ENCODE assay signal across 8 mouse cellular contexts in the genomic region with DNA sequence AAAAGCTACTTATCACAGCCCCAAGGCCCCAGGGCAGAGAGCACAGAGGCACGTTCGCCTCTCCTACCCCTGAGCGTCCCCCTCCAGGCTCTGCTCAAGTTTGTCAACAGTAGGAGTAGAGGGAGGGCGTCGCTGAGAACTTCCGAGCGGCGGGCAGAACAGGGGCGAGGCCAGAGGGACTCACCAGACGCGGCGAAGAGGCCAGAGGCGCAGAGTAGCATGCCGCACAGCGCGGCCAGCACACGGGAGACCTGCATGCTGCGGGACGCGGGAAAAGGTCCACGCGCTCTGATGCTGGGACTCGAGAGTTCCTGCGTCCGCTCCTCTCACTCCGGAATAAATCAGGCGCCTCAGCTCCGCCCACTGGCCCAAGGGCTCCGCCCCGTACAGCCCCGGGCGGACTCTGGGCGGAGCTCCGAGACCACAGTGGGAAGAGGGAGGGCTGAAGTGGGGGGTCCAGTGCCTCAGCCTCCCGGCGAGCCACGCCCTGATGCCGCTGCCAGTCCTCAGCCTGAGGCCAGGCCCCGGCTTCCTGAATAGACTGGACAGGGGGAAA. TPM values are rescaled to one million over a fixed set of nuclear protein-coding genes. Genes with fewer than 3 reads are reported as not detected.
DNase-seq lines count a peak whose midpoint lies in the region; ATAC-seq and TF ChIP-seq lines count a peak whose summit lies in the region.

A gene (minus strand): TSS at position 350 of the 556 bp plus-strand sequence.

- 0% methylated on average over 30 of the region's 39 CpGs for WGBS in embryonic facial prominence, embryonic 14.5 days
- WGBS in limb, embryonic 14.5 days = 4% methylated on average over 39 of the region's 39 CpGs
- WGBS in midbrain, embryonic 16.5 days = under 1% methylated on average over 39 of the region's 39 CpGs
- under 1% methylated on average over 39 of the region's 39 CpGs for WGBS in spleen, adult 2 months

- no peak for TF ChIP-seq CTCF in spleen, adult 2 months (IDR thresholded peaks at IDR 0.05; ENCODE audit: extremely low read depth, insufficient read depth, insufficient read length, insufficient replicate concordance)

- no peaks in the 10 kb centered on the region for H3K9me3 ChIP-seq in embryonic facial prominence, embryonic 14.5 days (ENCODE audit: control insufficient read depth, low read length)
- no peaks in the 10 kb centered on the region for H3K9me3 ChIP-seq in limb, embryonic 14.5 days (ENCODE audit: control insufficient read depth, low read length)
- no peaks in the 10 kb centered on the region for H3K9me3 ChIP-seq in midbrain, embryonic 16.5 days (replicated peaks; ENCODE audit: control insufficient read depth, low read length, poor library complexity, severe bottlenecking)

- H3K4me3 ChIP-seq in embryonic facial prominence, embryonic 14.5 days (ENCODE audit: low read depth, low read length) = peak within 1 kb of the TSS; percentile 74
- H3K4me3 ChIP-seq in limb, embryonic 14.5 days (replicated peaks; ENCODE audit: low read length) = peak within 1 kb of the TSS; percentile 70
- H3K4me3 ChIP-seq in midbrain, embryonic 16.5 days (ENCODE audit: low read depth, low read length) = peak within 1 kb of the TSS; percentile 56
- peak within 1 kb of the TSS; percentile 85 for H3K4me3 ChIP-seq in spleen, adult 2 months (ENCODE audit: extremely low read depth, insufficient read depth, insufficient read length)

- peaks cover 13% of the 10 kb centered on the region; the same call in 1 of the 2 replicates for H3K36me3 ChIP-seq in embryonic facial prominence, embryonic 14.5 days (ENCODE audit: control insufficient read depth, insufficient read depth, low read length)
- peaks cover 14% of the 10 kb centered on the region for H3K36me3 ChIP-seq in limb, embryonic 14.5 days (ENCODE audit: control insufficient read depth, insufficient read depth, low read length)
- H3K36me3 ChIP-seq in midbrain, embryonic 16.5 days (ENCODE audit: control insufficient read depth, insufficient read depth, low read length) = no peaks in the 10 kb centered on the region
- H3K36me3 ChIP-seq in spleen, adult 2 months (ENCODE audit: control insufficient read depth, insufficient read depth, low read length) = peaks cover 3% of the 10 kb centered on the region

- no peaks in the 10 kb centered on the region for H3K27me3 ChIP-seq in embryonic facial prominence, embryonic 14.5 days (replicated peaks; ENCODE audit: control insufficient read depth, insufficient read depth, low read length)
- no peaks in the 10 kb centered on the region for H3K27me3 ChIP-seq in limb, embryonic 14.5 days (ENCODE audit: control insufficient read depth, insufficient read depth, low read length)
- peaks cover 3% of the 10 kb centered on the region; the same call in 1 of the 2 replicates for H3K27me3 ChIP-seq in midbrain, embryonic 16.5 days (ENCODE audit: control insufficient read depth, insufficient read depth, low read depth, low read length)
- no peaks in the 10 kb centered on the region for H3K27me3 ChIP-seq in spleen, adult 2 months (ENCODE audit: control insufficient read depth, insufficient read depth, low read length)

- peak; percentile 92 for DNase-seq in A20 (ENCODE audit: low read depth, low spot score)
- DNase-seq in adrenal gland, postnatal 4 days (ENCODE audit: low spot score in 2 of 2) = peak; percentile 67 to 80
- peak; percentile 94 for DNase-seq in embryonic facial prominence, embryonic 14.5 days (ENCODE audit: low spot score)
- DNase-seq in heart, adult 9 months (ENCODE audit: low spot score in 2 of 2) = peak; percentile 94 to 95
- peak; percentile 90 for DNase-seq in kidney, adult 9 months
- peak; percentile 85 for DNase-seq in limb, embryonic 14.5 days (ENCODE audit: low spot score)
- DNase-seq in spleen, adult 2 months (ENCODE audit: low read depth in 1 of 2, low spot score in 2 of 2) = peak; percentile 38 to 83

- H3K4me2 ChIP-seq in embryonic facial prominence, embryonic 14.5 days (ENCODE audit: low read depth, low read length) = peak within 1 kb of the TSS; percentile 78
- H3K4me2 ChIP-seq in limb, embryonic 14.5 days (replicated peaks; ENCODE audit: low read depth, low read length, severe bottlenecking) = peak within 1 kb of the TSS; percentile 90
- peak within 1 kb of the TSS; percentile 96 for H3K4me2 ChIP-seq in midbrain, embryonic 16.5 days (ENCODE audit: low read length)

- H3K27ac ChIP-seq in embryonic facial prominence, embryonic 14.5 days (replicated peaks; ENCODE audit: low read depth, low read length) = no peak within 1 kb of the TSS; the same call in 1 of the 2 replicates
- peak within 1 kb of the TSS; percentile 67; the same call in 1 of the 2 replicates for H3K27ac ChIP-seq in limb, embryonic 14.5 days (replicated peaks; ENCODE audit: low read depth, low read length)
- 0 out of 2 replicates have a peak within 1 kb of the TSS, but pooled peaks have one; percentile 28 for H3K27ac ChIP-seq in midbrain, embryonic 16.5 days (ENCODE audit: low read length)
- peak within 1 kb of the TSS; percentile 37; the same call in 1 of the 2 replicates for H3K27ac ChIP-seq in spleen, adult 2 months (ENCODE audit: insufficient read depth, low read length)

- peak; percentile 96 for ATAC-seq in embryonic facial prominence, embryonic 14.5 days (ENCODE audit: low read depth)
- ATAC-seq in limb, embryonic 14.5 days (ENCODE audit: low FRiP score, low read depth) = peak; percentile 97
- peak; percentile 85 for ATAC-seq in midbrain, embryonic 16.5 days

- peaks cover 13% of the 10 kb centered on the region for H3K4me1 ChIP-seq in embryonic facial prominence, embryonic 14.5 days (ENCODE audit: control insufficient read depth, insufficient read depth, low read length)
- peaks cover 16% of the 10 kb centered on the region; the same call in 1 of the 2 replicates for H3K4me1 ChIP-seq in limb, embryonic 14.5 days (ENCODE audit: control insufficient read depth, insufficient read depth, low read length)
- H3K4me1 ChIP-seq in midbrain, embryonic 16.5 days (ENCODE audit: control insufficient read depth, insufficient read depth, low read length) = peaks cover 8% of the 10 kb centered on the region; the same call in 1 of the 2 replicates
- peaks cover 6% of the 10 kb centered on the region; the same call in 1 of the 2 replicates for H3K4me1 ChIP-seq in spleen, adult 2 months (ENCODE audit: control insufficient read depth, insufficient read depth, insufficient read length)

- H3K9ac ChIP-seq in embryonic facial prominence, embryonic 14.5 days (ENCODE audit: low read depth, low read length) = peak within 1 kb of the TSS; percentile 78
- H3K9ac ChIP-seq in limb, embryonic 14.5 days (ENCODE audit: low read depth, low read length, severe bottlenecking) = peak within 1 kb of the TSS; percentile 70
- peak within 1 kb of the TSS; percentile 64 for H3K9ac ChIP-seq in midbrain, embryonic 16.5 days (ENCODE audit: low read depth, low read length)

- 0 out of 2 replicates have a peak, but pooled peaks have one; percentile 43 for TF ChIP-seq POLR2A in limb, embryonic 14.5 days (IDR thresholded peaks at IDR 0.05; ENCODE audit: borderline replicate concordance, extremely low read depth, insufficient read depth, insufficient read length)
- TF ChIP-seq POLR2A in spleen, adult 2 months (IDR thresholded peaks at IDR 0.05; ENCODE audit: low read depth, low read length) = peak; percentile 9; the same call in 1 of the 2 replicates

RNA-seq across cellular contexts. Expression of the gene that starts here (rescaled TPM):
- 100 to 1,000 TPM; 327 to 347 TPM for total RNA-seq in adrenal gland, postnatal 4 days (2021)
- 147 and 155 TPM in 2 replicates for polyA plus RNA-seq in embryonic facial prominence, embryonic 14.5 days (2014; fragmentation: Nextera tagmentation; extraction: Ambion mirVana)
- 151 and 219 TPM in 2 replicates for polyA plus RNA-seq in limb, embryonic 14.5 days (2012; rRNA removed)
- polyA plus RNA-seq in limb, embryonic 14.5 days (2014; fragmentation: Nextera tagmentation; extraction: Ambion mirVana) = 166 and 177 TPM in 2 replicates
- polyA plus RNA-seq in midbrain, embryonic 16.5 days (2015; fragmentation: Nextera tagmentation; extraction: Ambion mirVana) = 132 and 236 TPM in 2 replicates
- polyA plus RNA-seq in spleen, adult 2 months (2012; rRNA removed) = 799 and 1,110 TPM in 2 replicates
